Mouse (Mus musculus): Measurements from ENCODE around the gene Ch25h. TPM values are rescaled to one million over a fixed set of nuclear protein-coding genes. Genes with fewer than 3 reads are reported as not detected.

Gene Ch25h
- polyA plus RNA-seq (2014; fragmentation: Nextera tagmentation; extraction: Ambion mirVana): 0.45 and 0.75 TPM in 2 replicates

- ATAC-seq (replicated peaks; ENCODE audit: low FRiP score): peak; percentile 86
- peaks cover 22% of the 10 kb centered on the region for H3K27me3 ChIP-seq (ENCODE audit: control insufficient read depth, insufficient read depth, low read length)
- peak within 1 kb of the TSS; percentile 51 for H3K4me3 ChIP-seq (ENCODE audit: low read depth, low read length)
Measured at GRCm38 (mm10) chr19:34474991-34475971, at the start of gene Ch25h. Gene Ch25h (minus strand): TSS chr19:34475164.

GRCm38 (mm10) chr19:34524646-34525045 is 49.7 kb upstream of the Ch25h start:
- no peak for ATAC-seq (replicated peaks; ENCODE audit: low FRiP score)
- Histone ChIP-seq H3K27me3 (ENCODE audit: control insufficient read depth, insufficient read depth, low read length) (no peaks in the 10 kb centered on the region), H3K4me2 (ENCODE audit: low read depth, low read length, severe bottlenecking) (no peak overlapping the region), H3K9me3 (ENCODE audit: control insufficient read depth, low read length) (no peaks in the 10 kb centered on the region), H3K4me1 (replicated peaks; ENCODE audit: control insufficient read depth, insufficient read depth, low read length) (peaks cover 2% of the 10 kb centered on the region; the same call in 1 of the 2 replicates), H3K27ac (ENCODE audit: low read depth, low read length) (no peak overlapping the region), H3K36me3 (ENCODE audit: control insufficient read depth, insufficient read depth, low read length) (no peaks in the 10 kb centered on the region), H3K9ac (ENCODE audit: low read length) (no peak overlapping the region), H3K4me3 (ENCODE audit: low read depth, low read length) (no peak overlapping the region)
- WGBS: 79% methylated on average over 9 of the region's 9 CpGs
- DNase-seq (ENCODE audit: low spot score): no peak

More at GRCm38 (mm10) chr19:34474991-34475971, at the start of gene Ch25h:
- H3K4me1 ChIP-seq (replicated peaks; ENCODE audit: control insufficient read depth, insufficient read depth, low read length): peaks cover 5% of the 10 kb centered on the region; the same call in 1 of the 2 replicates
- H3K27ac ChIP-seq (ENCODE audit: low read depth, low read length): no peak within 1 kb of the TSS
- H3K9ac ChIP-seq (ENCODE audit: low read length): peak within 1 kb of the TSS; percentile 39
- no peaks in the 10 kb centered on the region for H3K9me3 ChIP-seq (ENCODE audit: control insufficient read depth, low read length)
- H3K4me2 ChIP-seq (ENCODE audit: low read depth, low read length, severe bottlenecking): peak within 1 kb of the TSS; percentile 97
- under 1% methylated on average over 35 of the region's 35 CpGs for WGBS
- H3K36me3 ChIP-seq (ENCODE audit: control insufficient read depth, insufficient read depth, low read length): no peaks in the 10 kb centered on the region
- peak; percentile 72 for DNase-seq (ENCODE audit: low spot score)

GRCm38 (mm10) chr19:34523106-34523725 is 48.3 kb upstream of the Ch25h start:
- no peaks in the 10 kb centered on the region for H3K36me3 ChIP-seq (ENCODE audit: control insufficient read depth, insufficient read depth, low read length)
- no peak overlapping the region for H3K27ac ChIP-seq (ENCODE audit: low read depth, low read length)
- WGBS: 81% methylated on average over 12 of the region's 12 CpGs
- H3K4me3 ChIP-seq (ENCODE audit: low read depth, low read length): no peak overlapping the region
- H3K4me2 ChIP-seq (ENCODE audit: low read depth, low read length, severe bottlenecking): no peak overlapping the region
- DNase-seq (ENCODE audit: low spot score): no peak
- H3K9me3 ChIP-seq (ENCODE audit: control insufficient read depth, low read length): no peaks in the 10 kb centered on the region
- ATAC-seq (replicated peaks; ENCODE audit: low FRiP score): no peak
- H3K27me3 ChIP-seq (ENCODE audit: control insufficient read depth, insufficient read depth, low read length): no peaks in the 10 kb centered on the region
- H3K4me1 ChIP-seq (replicated peaks; ENCODE audit: control insufficient read depth, insufficient read depth, low read length): peaks cover 2% of the 10 kb centered on the region; the same call in 1 of the 2 replicates
- no peak overlapping the region for H3K9ac ChIP-seq (ENCODE audit: low read length)

GRCm38 (mm10) chr19:34521978-34522377 is 47.0 kb upstream of the Ch25h start:
- ATAC-seq (replicated peaks; ENCODE audit: low FRiP score): no peak
- H3K36me3 ChIP-seq (ENCODE audit: control insufficient read depth, insufficient read depth, low read length): no peaks in the 10 kb centered on the region
- H3K4me1 ChIP-seq (replicated peaks; ENCODE audit: control insufficient read depth, insufficient read depth, low read length): peaks cover 2% of the 10 kb centered on the region; the same call in 1 of the 2 replicates
- H3K9ac ChIP-seq (ENCODE audit: low read length): no peak overlapping the region
- no peak overlapping the region for H3K4me2 ChIP-seq (ENCODE audit: low read depth, low read length, severe bottlenecking)
- no peak overlapping the region for H3K27ac ChIP-seq (ENCODE audit: low read depth, low read length)
- 92% methylated on average over 1 of the region's 1 CpGs for WGBS
- no peaks in the 10 kb centered on the region for H3K9me3 ChIP-seq (ENCODE audit: control insufficient read depth, low read length)
- H3K27me3 ChIP-seq (ENCODE audit: control insufficient read depth, insufficient read depth, low read length): no peaks in the 10 kb centered on the region
- H3K4me3 ChIP-seq (ENCODE audit: low read depth, low read length): no peak overlapping the region
- DNase-seq (ENCODE audit: low spot score): no peak

GRCm38 (mm10) chr19:34521361-34521760 is 46.4 kb upstream of the Ch25h start:
- no peak for ATAC-seq (replicated peaks; ENCODE audit: low FRiP score)
- Histone ChIP-seq H3K27me3 (ENCODE audit: control insufficient read depth, insufficient read depth, low read length) (no peaks in the 10 kb centered on the region), H3K4me2 (ENCODE audit: low read depth, low read length, severe bottlenecking) (no peak overlapping the region), H3K27ac (ENCODE audit: low read depth, low read length) (no peak overlapping the region), H3K4me1 (replicated peaks; ENCODE audit: control insufficient read depth, insufficient read depth, low read length) (0 out of 2 replicates have a peak, but pooled peaks cover 2% of the 10 kb centered on the region), H3K4me3 (ENCODE audit: low read depth, low read length) (no peak overlapping the region), H3K9ac (ENCODE audit: low read length) (no peak overlapping the region), H3K36me3 (ENCODE audit: control insufficient read depth, insufficient read depth, low read length) (no peaks in the 10 kb centered on the region), H3K9me3 (ENCODE audit: control insufficient read depth, low read length) (no peaks in the 10 kb centered on the region)
- DNase-seq (ENCODE audit: low spot score): no peak
- WGBS: 73% methylated on average over 2 of the region's 2 CpGs

- Histone ChIP-seq H3K4me1 (replicated peaks; ENCODE audit: control insufficient read depth, insufficient read depth, low read length) (no peaks in the 10 kb centered on the region), H3K36me3 (ENCODE audit: control insufficient read depth, insufficient read depth, low read length) (no peaks in the 10 kb centered on the region), H3K9me3 (ENCODE audit: control insufficient read depth, low read length) (no peaks in the 10 kb centered on the region), H3K9ac (ENCODE audit: low read length) (no peak overlapping the region), H3K27ac (ENCODE audit: low read depth, low read length) (no peak overlapping the region), H3K4me3 (ENCODE audit: low read depth, low read length) (no peak overlapping the region), H3K27me3 (ENCODE audit: control insufficient read depth, insufficient read depth, low read length) (no peaks in the 10 kb centered on the region), H3K4me2 (ENCODE audit: low read depth, low read length, severe bottlenecking) (no peak overlapping the region)
- 83% methylated on average over 4 of the region's 4 CpGs for WGBS
- no peak for DNase-seq (ENCODE audit: low spot score)
- no peak for ATAC-seq (replicated peaks; ENCODE audit: low FRiP score)
Measured at GRCm38 (mm10) chr19:34520051-34520450, 45.1 kb upstream of the Ch25h start.

GRCm38 (mm10) chr19:34519646-34520045 is 44.7 kb upstream of the Ch25h start:
- ATAC-seq (replicated peaks; ENCODE audit: low FRiP score) (no peak), DNase-seq (ENCODE audit: low spot score) (no peak)
- no peaks in the 10 kb centered on the region for H3K36me3 ChIP-seq (ENCODE audit: control insufficient read depth, insufficient read depth, low read length)
- no peaks in the 10 kb centered on the region for H3K4me1 ChIP-seq (replicated peaks; ENCODE audit: control insufficient read depth, insufficient read depth, low read length)
- no peak overlapping the region for H3K27ac ChIP-seq (ENCODE audit: low read depth, low read length)
- no peak overlapping the region for H3K4me2 ChIP-seq (ENCODE audit: low read depth, low read length, severe bottlenecking)
- no peaks in the 10 kb centered on the region for H3K9me3 ChIP-seq (ENCODE audit: control insufficient read depth, low read length)
- 83% methylated on average over 3 of the region's 3 CpGs for WGBS
- H3K4me3 ChIP-seq (ENCODE audit: low read depth, low read length): no peak overlapping the region
- H3K9ac ChIP-seq (ENCODE audit: low read length): no peak overlapping the region
- no peaks in the 10 kb centered on the region for H3K27me3 ChIP-seq (ENCODE audit: control insufficient read depth, insufficient read depth, low read length)

- ATAC-seq (replicated peaks; ENCODE audit: low FRiP score): no peak
- H3K27ac ChIP-seq (ENCODE audit: low read depth, low read length): no peak overlapping the region
- H3K4me1 ChIP-seq (replicated peaks; ENCODE audit: control insufficient read depth, insufficient read depth, low read length): no peaks in the 10 kb centered on the region
- no peaks in the 10 kb centered on the region for H3K36me3 ChIP-seq (ENCODE audit: control insufficient read depth, insufficient read depth, low read length)
- H3K4me2 ChIP-seq (ENCODE audit: low read depth, low read length, severe bottlenecking): no peak overlapping the region
- no peak overlapping the region for H3K9ac ChIP-seq (ENCODE audit: low read length)
- no peaks in the 10 kb centered on the region for H3K9me3 ChIP-seq (ENCODE audit: control insufficient read depth, low read length)
- no peak overlapping the region for H3K4me3 ChIP-seq (ENCODE audit: low read depth, low read length)
- H3K27me3 ChIP-seq (ENCODE audit: control insufficient read depth, insufficient read depth, low read length): no peaks in the 10 kb centered on the region
- 87% methylated on average over 3 of the region's 3 CpGs for WGBS
- DNase-seq (ENCODE audit: low spot score): no peak
Measured at GRCm38 (mm10) chr19:34518786-34519185, 43.8 kb upstream of the Ch25h start.

Data from forebrain, embryonic 11.5 days (tissue).